Mouse (Mus musculus): ENCODE data around the gene Eea1.

The Eea1 gene

DNA sequence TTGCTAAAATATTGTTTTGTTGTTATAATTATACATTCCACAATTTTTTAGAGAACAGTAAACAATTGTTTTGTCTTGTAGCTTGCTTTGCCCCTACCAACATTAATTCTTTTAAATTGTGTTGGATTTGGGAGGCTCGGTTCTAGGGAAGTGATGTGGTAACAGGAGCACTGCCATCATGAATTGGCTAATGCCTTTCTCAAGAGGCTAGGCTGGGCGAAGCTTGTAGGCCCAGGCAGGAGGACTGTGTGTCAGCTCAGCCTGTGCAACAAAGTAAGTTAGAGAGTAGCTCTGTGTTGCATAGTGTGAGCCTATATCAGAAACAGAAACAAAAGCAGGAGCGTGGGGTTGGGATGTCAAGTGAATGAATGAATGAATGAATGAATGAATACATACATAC, 9.0 kb downstream of the Eea1 start:
- no peak for DNase-seq (ENCODE audit: low spot score in 2 of 2)

DNA sequence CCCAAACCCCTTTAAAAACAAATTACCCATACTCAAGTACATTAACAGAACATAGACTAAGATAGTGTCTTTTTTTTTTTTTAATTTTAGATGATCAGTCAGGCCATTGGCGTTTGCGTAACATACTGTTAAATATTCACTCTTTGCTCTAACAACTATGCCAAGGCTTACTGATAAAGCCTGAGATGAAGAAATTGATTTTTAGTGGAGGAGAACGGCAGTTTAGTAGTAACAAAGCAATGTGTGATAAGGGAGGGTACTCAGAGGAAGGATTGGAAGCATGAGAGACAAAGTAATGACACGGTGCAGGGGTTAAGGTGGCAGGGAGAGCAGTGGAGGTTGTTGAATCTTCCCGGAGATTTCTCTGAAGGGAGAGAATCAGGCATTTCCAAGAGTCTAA, 9.7 kb downstream of the Eea1 start:
- no peak for DNase-seq (ENCODE audit: low spot score in 2 of 2)

DNA sequence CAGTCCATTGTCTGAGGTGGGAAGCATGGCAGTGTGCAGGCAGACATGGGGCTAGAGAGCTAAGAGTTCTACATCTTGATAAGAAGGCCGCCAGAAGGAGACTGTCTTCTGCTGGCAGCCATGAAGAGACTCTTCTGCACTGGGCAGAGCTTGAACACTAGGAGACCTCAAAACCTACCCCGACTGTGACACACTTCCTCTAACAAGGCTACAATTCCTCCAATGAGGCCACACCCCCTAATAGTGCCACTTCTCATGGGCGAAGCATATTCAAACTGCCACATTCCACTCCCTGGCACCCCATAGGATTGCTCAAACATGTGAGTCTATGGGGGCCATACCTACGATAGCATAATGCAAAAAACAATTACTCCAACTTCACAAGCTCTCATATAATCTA, 10.3 kb downstream of the Eea1 start:
- no peak for DNase-seq (ENCODE audit: low spot score in 2 of 2)

DNA sequence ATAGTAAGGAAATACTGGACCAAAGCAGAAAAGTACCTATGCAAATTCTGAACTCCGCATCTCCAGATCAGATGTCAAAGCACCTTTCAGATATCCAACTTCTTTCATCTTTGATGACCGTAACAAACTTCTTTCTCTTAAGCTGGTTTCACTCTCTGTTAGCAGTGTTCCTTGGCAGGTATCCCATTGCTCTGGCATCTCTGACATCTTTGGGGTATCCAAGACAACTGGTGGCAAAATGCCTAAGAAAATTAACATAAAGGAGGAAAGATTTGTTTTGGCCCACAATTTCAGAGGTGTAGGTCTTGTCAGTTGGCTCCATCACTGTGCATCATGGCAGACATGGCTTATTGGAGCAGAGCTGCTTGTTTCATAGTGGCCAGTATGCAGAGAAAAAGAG, 10.9 kb downstream of the Eea1 start:
- no peak for DNase-seq (ENCODE audit: low spot score in 2 of 2)

DNA sequence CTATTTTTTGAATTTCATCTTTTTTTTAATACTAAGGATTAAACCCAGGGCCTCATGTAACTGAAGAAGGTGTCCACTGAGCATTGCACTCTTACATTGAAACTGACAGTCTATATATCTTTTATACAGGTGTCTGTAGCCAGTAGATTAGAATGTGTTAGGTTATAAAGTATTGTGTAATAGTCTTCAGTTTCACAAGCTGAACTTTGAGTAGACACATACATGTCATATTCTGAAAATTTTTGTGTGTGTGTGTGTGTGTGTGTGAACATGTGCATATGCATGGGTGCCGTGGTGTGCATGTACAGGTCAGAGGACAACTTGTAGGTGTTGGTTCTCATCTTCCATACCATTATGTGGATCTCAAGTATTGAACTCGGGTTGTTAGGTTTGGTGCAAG, 16.2 kb downstream of the Eea1 start:
- DNase-seq (ENCODE audit: low spot score in 2 of 2) = no peak

DNA sequence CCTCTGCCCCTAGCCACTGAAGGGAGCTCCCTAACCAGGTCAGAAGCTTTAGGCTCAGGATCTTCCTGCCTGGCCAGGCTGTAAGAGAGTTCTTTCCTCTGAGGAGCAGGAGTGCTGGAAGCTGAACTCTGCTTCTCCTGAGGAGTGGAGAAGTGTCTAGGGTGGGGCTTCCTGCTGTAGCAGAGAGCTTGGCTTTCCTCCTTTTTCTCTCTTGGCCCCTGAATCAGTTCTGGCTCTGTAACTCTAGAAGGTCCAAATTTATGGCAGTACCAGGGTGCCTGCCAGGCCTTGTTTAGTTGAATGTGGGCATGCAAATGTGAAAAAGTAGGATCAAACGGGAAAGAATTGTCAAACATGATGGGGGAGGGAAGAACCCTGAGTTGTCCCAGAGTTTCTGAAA, 17.1 kb downstream of the Eea1 start:
- no peak for DNase-seq (ENCODE audit: low spot score in 2 of 2)

DNA sequence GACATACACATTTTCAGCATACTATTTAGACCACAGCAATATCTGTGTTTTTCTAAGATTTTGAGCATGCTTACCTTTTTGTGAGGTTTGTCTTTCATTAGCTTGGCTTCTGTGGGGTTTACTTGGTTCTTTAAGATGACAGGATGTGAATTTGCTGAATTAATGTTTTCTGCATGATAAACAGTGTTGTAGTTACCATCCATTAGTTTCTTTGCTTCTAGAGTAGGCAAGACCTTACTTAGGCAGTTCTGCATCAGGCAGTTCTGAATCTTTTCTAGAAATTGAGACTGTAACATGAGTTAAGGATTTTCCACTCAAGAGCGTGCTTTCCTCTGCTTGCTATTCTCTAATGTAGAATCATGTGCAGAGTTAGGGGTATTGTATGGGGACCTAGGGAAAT, 24.2 kb downstream of the Eea1 start:
- DNase-seq (ENCODE audit: low spot score in 2 of 2) = no peak

DNA sequence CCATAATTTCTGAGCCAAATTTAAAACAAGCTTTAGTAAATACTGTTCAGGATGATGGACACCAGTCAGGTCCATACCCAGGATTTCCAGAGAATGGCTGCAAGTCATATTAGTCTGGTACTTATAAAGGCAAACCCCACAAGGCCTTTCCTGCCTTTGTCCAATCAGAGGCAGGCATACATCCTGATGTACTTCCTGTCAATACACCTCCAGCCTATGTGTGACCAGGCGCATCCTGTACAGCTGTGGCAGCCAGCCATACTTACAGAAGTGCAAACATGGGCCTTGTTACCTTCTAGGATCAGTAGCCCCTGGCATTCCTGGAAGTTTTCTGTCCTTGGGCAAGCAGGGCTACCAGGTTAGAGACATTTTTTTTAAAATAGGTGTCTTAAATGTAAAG, 29.2 kb downstream of the Eea1 start:
- no peak for DNase-seq (ENCODE audit: low spot score in 2 of 2)

DNA sequence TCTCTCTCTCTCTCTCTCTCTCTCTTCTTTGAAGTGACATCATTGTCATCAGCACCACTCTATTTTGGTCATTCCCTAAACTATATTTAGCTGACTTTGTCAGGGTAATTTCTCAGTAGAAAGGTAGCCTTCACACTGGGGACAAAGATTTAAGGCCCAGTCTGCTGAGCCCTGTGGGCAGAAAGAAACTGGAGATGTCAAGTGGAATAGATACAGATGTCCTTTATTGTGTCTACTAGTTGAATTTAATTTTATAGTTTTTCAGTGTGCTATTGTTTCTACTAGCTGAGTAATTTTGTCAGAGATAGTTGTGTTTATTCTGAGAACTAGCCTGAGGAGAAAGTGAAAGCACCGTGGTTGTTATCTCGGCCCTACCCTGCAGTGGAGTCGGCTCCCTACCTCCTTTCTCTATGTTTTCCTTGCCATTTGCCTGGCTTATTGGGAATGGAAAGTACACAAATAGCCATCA, 30.3 kb downstream of the Eea1 start:
- DNase-seq (ENCODE audit: low spot score in 2 of 2) = no peak

DNA sequence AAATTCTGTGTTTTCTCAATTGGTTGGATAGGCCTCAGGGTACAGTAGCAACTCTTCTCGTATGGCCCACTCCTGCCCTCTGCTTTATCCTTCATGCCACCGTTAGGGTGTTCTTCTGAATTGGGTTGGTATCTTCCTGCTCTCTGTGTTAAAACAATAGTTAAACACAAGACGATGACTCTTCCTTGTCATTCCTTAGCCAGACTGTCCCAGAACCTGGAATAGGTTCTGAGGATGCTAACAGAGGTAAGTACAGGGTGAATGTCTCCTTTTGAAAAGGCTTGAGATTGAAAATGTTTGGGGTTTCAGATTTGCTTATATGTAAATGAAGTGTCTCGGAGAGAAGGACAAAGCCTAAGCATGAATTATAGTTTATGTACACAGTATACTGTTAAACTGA, 30.9 kb downstream of the Eea1 start:
- DNase-seq (ENCODE audit: low spot score in 2 of 2) = no peak

DNA sequence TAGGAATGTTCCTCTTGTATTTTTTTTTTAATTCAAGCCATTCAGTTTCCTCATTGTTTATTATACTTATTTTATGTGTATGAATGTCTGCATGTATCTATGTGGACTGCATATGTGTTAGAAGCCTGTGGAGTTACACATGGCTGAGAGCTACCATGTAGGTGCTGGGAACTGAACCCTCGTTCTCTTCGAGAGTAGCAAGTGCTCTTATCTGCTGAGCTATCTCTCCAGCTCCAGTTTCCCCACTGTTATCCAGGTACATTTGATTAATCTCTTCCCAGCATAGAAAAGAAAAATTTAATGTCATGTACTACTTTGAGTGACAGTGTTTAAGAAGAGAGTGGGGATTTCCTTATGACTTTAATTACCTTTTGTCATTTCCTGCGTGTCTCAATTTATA, 31.5 kb downstream of the Eea1 start:
- DNase-seq (ENCODE audit: low spot score in 2 of 2) = no peak

DNA sequence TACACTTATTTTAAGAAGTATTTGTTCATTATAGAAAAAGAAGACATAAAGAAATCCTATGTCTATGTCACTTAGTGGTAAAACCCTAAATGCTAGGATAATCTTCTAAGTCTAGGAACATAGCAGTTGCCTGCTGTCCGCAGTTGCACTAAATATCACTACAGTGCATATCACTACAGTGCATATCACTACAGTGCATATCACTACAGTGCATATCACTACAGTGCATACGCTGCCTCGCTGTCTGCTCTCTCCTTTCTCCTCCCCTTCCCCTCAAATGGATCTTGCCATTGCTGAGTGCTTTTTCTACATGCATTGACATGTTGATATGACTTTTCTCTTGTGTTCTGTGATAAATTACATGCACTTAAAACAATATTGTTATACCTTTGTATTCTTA, 34.0 kb downstream of the Eea1 start:
- no peak for DNase-seq (ENCODE audit: low spot score in 2 of 2)

DNA sequence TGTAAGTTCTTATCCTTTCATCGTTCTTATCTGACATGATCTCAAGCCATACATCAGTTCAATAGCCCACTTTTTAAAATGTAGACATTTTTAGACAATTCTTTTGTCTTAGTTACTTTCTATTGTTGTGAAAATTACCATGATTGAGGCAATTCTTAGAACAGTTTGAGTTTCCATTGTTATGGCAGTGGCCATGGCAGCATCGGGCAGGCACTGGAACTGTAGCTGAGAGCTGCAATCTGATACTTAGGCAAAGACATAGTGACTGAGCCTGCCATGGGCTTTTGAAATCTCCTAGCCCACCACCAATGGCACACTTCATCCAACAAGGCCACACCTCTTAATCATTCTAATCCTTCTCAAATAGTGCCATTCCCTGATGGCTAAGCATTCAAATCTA, 36.3 kb downstream of the Eea1 start:
- no peak for DNase-seq (ENCODE audit: low spot score in 2 of 2)

DNA sequence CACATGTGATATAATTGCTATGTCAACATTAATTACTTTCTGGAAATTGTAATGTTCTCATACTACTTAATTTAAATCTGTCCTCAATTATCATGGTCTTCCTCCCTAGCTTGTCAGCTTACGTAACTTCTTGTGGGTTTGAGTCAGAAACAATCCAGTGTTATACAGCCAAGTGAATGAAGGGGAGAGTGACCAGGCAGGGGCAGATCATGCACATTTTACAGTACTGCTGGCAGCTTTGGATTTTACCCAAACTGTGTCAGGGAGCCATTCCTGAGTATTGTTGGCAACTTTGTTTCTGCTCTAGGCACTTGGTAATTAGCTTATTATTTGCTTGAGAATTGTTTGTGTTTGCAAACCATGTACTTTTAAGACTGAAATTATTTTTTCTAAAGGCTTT, 49.3 kb downstream of the Eea1 start:
- no peak for DNase-seq (ENCODE audit: low spot score in 2 of 2)

DNA sequence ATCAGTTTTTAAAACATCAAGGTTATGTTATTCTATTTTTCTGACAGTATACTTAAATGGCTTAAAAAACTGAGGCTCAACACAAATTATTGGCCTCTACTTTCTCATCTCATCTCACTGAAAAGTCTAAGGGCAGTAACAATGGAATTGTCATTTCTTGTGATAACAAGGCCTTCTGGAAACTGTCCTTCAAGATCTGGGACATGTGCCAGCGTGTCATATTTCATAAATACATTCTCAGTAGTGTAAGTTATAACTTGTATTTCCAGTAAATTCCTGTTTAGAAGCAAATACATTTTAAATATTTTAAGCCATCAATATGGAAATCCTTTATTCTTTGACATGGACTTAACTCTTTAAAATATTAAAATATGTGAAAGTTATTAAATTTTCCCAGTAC, 50.7 kb downstream of the Eea1 start:
- no peak for DNase-seq (ENCODE audit: low spot score in 2 of 2)

DNA sequence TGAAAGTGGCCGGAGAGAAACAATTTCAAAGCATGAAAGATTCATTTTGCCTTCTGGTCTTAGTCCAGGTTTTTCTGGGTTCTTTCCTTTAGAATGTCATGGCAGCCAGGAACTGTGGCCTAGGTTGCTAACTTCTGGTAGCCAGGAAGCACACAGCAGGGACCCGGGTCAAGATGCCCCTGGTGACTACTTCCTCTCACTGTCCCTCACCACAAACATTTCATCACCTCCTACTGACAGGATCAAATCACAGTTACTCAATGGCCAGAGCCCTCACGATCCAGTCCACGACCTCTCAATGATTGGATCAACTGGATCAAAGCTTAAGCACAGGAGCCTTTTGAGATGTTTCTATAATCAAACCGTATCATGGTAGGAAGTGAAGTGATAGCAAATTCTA, 60.5 kb downstream of the Eea1 start:
- DNase-seq (ENCODE audit: low spot score in 2 of 2) = no peak

DNA sequence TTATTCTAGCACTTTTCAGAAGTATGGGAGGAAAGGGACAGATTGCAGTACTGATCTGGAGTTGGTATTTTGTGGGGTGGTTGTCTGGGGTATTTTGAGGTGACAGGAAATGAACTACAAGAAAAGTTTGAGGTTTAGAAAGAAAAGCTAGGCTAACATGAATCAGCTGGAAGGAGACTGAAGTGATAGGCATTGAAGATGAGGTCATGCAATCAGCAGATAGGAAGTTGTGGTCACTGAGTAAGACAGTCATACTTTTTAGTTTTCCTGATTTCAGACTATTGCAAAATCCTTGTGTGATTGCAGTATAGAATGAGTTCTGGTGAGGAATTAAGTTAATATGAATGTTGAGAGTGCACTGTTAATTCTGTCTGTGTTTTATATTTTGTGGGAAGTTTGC, 75.3 kb downstream of the Eea1 start:
- no peak for DNase-seq (ENCODE audit: low spot score in 2 of 2)

DNA sequence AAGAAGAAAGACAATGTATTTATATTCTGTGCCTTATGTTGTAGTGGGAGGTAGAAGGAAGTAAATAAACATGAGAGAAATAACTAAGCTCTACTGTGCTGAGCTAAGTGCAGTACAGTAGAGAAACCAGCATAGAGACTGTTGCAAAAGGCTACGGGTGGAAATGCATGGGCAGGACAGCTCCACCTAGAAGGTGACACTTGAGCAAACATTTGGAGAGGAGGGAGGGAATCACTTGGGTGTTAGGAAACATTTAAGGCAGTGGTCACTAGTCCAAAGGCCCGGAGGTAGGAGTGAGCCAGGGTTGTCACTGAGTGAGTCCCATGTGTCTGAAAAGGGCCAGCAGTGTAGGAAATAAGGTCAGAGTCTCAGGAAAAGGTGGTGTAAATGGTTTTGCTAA, 77.0 kb downstream of the Eea1 start:
- no peak for DNase-seq (ENCODE audit: low spot score in 2 of 2)

DNA sequence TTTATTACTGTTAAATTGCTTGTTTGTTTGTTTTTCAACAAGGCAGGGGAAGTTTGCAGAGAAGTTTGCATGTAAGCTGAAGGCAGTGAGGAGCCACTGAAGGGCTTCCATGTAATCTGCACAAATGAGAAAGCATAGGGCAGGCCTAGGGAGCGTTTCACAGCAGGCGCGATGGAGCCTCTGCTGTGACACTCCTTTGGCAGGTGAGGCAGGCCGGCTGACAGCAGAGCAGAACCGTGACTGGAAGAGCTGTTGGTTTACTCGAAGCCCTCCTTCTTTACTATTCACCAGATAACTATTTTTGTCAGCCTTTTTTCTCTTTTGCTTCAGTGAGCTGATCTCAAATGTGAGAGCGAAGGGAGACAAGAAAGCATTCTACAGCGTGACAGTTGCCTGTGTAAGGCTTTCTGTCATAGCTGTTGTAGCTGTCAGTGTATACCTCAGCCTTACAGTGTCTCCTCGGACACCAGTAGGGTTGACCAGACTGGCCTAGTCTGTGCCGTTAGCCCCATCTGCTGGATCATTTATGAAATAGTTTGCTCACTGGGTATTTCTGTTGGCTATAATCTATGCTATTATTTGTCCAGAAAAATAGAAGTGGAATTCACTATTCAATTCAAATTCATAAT, 93.0 kb downstream of the Eea1 start:
- peak in 1 of 2 experiments; percentile 11 for DNase-seq (ENCODE audit: low spot score in 2 of 2)

DNA sequence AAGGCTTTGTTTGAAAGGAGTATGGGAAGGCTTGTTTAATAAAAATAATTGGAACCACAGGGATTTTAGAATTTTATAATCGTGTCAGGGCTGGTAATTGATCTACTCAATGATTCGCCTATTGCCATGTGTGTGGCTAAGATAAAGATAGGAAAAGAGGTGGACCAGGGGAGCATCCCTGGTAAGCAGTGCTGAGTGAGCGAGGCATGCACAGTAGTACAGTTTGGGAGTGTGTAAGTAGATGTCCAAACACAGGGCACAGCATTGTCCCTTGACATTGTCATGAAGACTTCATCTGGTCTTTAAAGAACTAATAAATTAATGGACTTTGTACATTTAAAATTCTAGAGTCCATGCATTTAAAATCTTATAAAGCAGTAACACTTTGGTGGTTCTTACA, 93.7 kb downstream of the Eea1 start:
- no peak for DNase-seq (ENCODE audit: low spot score in 2 of 2)

DNA sequence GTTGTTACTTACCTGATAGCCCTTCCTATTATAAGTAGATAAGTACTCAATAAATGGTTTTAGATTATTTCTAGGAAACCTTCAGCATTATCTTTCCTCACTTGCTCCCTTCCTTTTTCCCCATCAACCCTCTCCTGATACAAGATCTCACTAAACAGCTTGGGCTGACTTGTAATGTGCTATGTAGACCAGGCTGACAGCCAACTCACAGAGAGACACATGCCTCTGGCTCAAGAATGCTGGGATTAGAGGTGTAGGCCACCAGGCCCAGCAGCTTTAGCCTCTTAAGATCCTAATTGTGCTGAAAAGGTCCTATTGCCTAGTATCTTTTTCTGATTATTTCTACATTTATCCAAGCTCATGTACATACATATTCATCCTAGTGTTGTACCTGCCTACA, 95.5 kb downstream of the Eea1 start:
- no peak for DNase-seq (ENCODE audit: low spot score in 2 of 2)

DNA sequence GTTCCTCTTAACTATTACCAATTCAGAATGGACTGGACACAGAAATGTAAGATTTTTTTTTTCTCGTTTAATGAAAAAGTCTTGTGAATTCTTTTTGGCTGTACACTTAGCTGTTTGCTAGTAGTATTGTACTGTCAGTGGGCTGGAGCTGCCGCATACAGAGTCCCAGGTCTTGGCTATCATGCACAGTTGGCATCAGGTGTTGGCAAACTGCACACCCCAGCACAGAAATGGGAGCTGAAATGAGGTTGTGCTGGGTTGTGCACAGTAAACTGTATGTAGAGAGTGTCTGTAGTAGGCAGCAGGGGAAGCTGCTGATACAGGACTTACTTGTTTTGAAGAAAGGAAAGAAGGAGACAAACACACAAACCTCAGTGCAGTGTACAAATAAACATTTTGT, 103.8 kb downstream of the Eea1 start:
- no peak for DNase-seq (ENCODE audit: low spot score in 2 of 2)

DNA sequence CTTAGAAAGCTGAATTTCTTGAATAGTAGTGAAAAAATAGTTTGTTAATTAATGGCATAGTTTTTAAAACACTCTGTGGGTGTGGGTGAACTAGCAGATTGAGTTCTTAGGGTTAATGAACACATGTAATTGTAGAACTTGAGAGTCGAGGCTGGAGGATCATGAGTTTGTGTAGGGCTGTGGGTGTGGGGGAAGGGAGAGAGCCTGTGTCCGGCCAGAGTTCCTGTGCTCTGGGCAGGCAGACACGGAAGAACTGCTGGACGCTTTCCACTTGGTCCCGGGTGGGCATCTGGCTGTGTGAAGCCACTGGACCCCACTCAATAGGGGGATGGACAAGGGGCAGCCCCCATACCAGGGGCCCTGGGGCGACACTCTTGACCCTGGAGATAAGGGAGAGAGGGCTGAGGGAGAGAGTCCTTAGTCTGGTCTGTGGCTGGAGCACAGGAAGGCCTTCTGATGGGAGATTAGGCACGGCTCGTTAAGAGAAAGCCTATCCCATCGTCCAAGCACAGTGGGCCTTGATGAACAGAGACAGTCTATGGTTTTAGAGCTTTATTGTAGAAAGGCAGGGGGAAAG, 107.6 kb downstream of the Eea1 start:
- DNase-seq (ENCODE audit: low spot score in 2 of 2) = no peak

DNA sequence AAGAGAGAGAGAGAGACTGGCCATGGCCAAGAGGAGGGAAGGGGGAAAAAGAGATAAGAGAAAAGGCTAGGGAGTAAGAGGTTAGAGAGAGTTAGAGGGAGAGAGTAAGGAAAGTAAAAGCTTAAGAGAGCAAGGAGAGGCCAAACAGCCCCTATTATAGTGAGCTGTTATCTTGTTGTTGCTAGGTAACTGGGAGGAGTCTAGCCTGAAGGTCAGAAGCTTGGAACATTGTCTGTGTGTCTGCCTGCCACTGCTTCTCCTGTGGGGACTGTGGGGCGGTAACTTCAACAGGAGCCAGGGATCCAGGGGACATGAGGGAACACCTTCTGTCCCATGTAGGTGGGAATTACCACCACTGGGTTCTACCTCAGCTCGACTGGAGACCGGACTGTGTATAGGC, 108.1 kb downstream of the Eea1 start:
- no peak for DNase-seq (ENCODE audit: low spot score in 2 of 2)
